Mouse (Mus musculus): ENCODE measurements at regions not wholly inside any gene's neighbourhood (a gene's known extent, or its start where the extent isn't known, plus 50 kb on each side); places are given as distances from the start of the nearest gene placed in this dataset.

- no peak for ATAC-seq (replicated peaks; ENCODE audit: low FRiP score, poor library complexity, severe bottlenecking)
Measured at GRCm38 (mm10) chr9:61306306-61306705, 65.9 kb upstream of the Tle3 start.

GRCm38 (mm10) chr9:61309096-61309495 lies 63.1 kb upstream of the Tle3 start:
- no peak for ATAC-seq (replicated peaks; ENCODE audit: low FRiP score, poor library complexity, severe bottlenecking)

DNA sequence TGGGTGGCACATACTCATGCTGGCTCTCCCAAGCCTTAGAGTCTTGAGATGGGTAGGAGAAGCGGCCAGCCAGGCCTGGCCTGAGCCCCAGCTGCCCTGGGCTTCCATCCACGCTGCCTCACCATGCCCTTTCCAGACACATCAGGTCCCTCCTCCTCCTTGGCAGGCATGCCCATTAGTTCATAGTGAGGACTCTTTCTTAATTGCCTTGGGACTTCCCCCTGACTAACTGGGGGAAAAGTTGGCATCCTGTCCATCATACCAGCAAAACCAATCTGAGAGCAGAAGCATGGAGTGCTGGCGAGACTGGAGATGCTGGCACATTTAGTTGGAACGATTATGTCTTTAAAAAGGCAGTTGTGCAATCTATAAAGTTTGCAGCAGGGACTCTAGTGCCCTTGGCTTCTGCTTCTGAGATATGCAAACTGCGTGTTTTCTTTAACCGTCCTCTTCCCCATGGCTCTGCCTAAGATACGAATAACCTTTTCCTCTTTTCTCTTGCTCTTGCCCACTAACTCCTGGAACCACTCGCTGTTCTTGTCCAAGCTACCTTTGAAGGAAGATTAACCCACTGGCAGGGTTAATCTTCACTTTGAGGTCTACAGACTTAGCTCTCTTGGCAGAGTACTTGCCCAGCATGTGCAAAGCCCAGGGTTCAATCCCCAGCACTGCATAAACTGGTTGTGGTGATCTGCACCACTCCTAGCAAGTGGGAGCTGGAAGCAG lies 62.2 kb upstream of the Tle3 start:
- ATAC-seq (replicated peaks; ENCODE audit: low FRiP score, poor library complexity, severe bottlenecking): no peak

GRCm38 (mm10) chr9:61310574-61310973 lies 61.6 kb upstream of the Tle3 start:
- no peak for ATAC-seq (replicated peaks; ENCODE audit: low FRiP score, poor library complexity, severe bottlenecking)

GRCm38 (mm10) chr9:61311604-61312003 lies 60.6 kb upstream of the Tle3 start:
- no peak for ATAC-seq (replicated peaks; ENCODE audit: low FRiP score, poor library complexity, severe bottlenecking)

DNA sequence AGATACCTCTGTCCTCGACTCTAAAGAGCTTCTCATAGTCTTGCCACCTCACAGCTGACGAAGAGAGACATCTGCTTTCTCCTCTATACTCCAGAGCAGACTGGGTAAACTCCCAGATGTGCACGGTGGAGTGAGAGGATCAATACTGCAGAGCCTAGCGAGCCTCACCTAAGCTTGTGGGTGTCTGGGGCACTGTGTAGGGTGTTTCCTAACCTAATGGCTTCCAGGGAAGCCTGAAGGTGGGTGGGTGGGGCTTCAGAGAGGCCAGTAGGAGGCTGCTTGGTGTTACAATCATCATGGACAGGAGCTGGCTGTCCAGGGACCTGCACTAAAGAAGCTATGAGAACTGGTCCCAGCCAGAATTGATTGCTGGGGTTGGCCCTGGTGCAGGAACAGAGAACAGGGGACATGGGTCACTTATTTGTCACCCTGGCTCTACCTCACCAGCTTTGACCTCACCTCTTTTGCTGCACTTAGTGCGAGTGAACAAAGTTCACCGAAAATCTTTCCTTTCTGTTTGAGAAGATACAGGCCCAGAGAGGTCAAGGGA lies 57.5 kb upstream of the Tle3 start:
- no peak for ATAC-seq (replicated peaks; ENCODE audit: low FRiP score, poor library complexity, severe bottlenecking)

GRCm38 (mm10) chr9:61315371-61316298 lies 56.5 kb upstream of the Tle3 start:
- ATAC-seq (replicated peaks; ENCODE audit: low FRiP score, poor library complexity, severe bottlenecking): no peak

DNA sequence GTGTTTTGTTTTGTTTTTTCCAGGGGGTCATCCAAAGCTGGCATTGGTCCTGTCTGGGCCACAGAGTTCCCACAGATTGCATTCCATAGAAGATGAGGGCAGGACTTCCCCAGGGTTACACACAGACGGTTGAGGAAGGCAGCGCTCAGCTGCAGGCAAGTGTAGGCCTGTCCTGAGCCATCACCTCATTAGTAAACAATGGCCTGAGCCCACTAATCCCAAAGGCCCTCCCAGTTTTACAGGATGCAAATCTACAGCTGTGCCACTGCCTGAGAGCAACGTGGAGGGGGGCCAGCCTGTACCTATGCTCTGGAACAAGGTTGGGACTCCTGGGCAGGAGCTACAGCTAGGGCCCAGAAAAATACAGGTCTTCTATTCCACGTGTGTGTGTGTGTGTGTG lies 55.7 kb upstream of the Tle3 start:
- no peak for ATAC-seq (replicated peaks; ENCODE audit: low FRiP score, poor library complexity, severe bottlenecking)

DNA sequence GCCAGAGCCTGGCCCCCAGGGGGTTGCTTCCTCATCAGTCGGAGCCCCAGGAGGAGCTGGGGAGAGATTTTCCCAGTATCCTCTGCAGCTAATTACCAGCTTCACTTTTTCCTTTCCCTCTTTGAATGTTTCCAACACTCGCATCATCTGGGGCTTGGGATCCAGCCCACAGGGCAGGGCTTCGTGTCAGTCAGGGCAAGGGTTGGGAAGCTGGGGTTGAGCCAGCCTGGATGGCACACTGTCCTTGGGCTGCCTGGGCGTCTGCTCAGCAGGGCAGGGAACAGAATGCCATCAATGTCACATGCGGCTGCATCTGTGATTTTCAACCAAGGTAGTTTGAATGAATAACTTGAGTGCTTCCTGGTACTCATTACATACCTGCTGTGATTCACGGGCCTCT lies 52.4 kb upstream of the Tle3 start:
- no peak for ATAC-seq (replicated peaks; ENCODE audit: low FRiP score, poor library complexity, severe bottlenecking)

DNA sequence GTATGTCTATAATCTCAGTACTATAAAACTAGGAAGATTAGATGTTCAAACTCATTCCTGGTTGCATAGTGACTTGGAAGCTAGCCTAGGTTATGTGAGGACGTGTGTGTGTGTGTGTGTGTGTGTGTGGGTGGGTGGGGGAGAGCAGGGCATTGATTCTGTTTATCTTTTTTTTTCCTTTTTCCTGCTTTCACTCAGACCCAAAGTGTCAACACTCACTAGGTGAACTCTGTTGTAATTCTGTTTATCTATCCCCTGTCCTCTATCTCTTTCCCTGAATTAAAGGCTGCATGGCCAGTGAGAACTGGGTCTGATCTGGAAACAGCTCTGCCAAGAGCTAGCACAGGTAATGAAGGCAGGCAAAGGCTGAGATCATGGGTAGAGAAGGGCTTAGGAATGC lies 50.9 kb upstream of the Tle3 start:
- no peak for ATAC-seq (replicated peaks; ENCODE audit: low FRiP score, poor library complexity, severe bottlenecking)

- ATAC-seq (replicated peaks; ENCODE audit: low FRiP score, poor library complexity, severe bottlenecking): no peak
Measured at GRCm38 (mm10) chr9:61321825-61322224, 50.3 kb upstream of the Tle3 start.

- ATAC-seq (replicated peaks; ENCODE audit: low FRiP score, poor library complexity, severe bottlenecking): no peak
Measured at GRCm38 (mm10) chr9:61322333-61322732, 49.8 kb upstream of the Tle3 start.

All from erythroid progenitor cell, adult 5-6 weeks (primary cell).